Mouse (Mus musculus): ENCODE measurements at regions not wholly inside any gene's neighbourhood (a gene's known extent, or its start where the extent isn't known, plus 50 kb on each side); places are given as distances from the start of the nearest gene placed in this dataset.

GRCm38 (mm10) chr13:116243272-116243784 is 66.2 kb downstream of the Isl1 start:
- no peak overlapping the region for H3K4me3 ChIP-seq (ENCODE audit: control insufficient read depth in 1 of 2, insufficient read depth in 1 of 2, low read depth in 1 of 2, low read length in 2 of 2)
- no peaks in the 10 kb centered on the region for H3K27me3 ChIP-seq (ENCODE audit: control insufficient read depth, insufficient read depth, low read length)
- no peak overlapping the region for H3K4me2 ChIP-seq (ENCODE audit: low read length)
- H3K9me3 ChIP-seq (ENCODE audit: control insufficient read depth, low read length), result no peaks in the 10 kb centered on the region
- no peaks in the 10 kb centered on the region for H3K4me1 ChIP-seq (ENCODE audit: control insufficient read depth in 2 of 2, insufficient read depth in 2 of 2, low read length in 2 of 2)
- H3K36me3 ChIP-seq (ENCODE audit: control insufficient read depth, insufficient read depth, low read length), result no peaks in the 10 kb centered on the region
- no peak for ATAC-seq (ENCODE audit: insufficient number of reproducible peaks, insufficient read depth, low FRiP score, low read depth)
- 86% methylated on average over 11 of the region's 11 CpGs for WGBS
- H3K27ac ChIP-seq (replicated peaks in 1 of 2; ENCODE audit: control insufficient read depth in 1 of 2, insufficient read depth in 1 of 2, low read depth in 2 of 2, low read length in 2 of 2), result no peak overlapping the region
- H3K9ac ChIP-seq (ENCODE audit: low read length), result no peak overlapping the region

GRCm38 (mm10) chr13:116215101-116215500 is 94.4 kb downstream of the Isl1 start:
- Histone ChIP-seq H3K4me1 (ENCODE audit: control insufficient read depth in 2 of 2, insufficient read depth in 2 of 2, low read length in 2 of 2) (no peaks in the 10 kb centered on the region), H3K9me3 (ENCODE audit: control insufficient read depth, low read length) (no peaks in the 10 kb centered on the region), H3K4me2 (ENCODE audit: low read length) (no peak overlapping the region), H3K9ac (ENCODE audit: low read length) (no peak overlapping the region), H3K27ac (replicated peaks in 1 of 2; ENCODE audit: control insufficient read depth in 1 of 2, insufficient read depth in 1 of 2, low read depth in 2 of 2, low read length in 2 of 2) (no peak overlapping the region), H3K36me3 (ENCODE audit: control insufficient read depth, insufficient read depth, low read length) (no peaks in the 10 kb centered on the region), H3K27me3 (ENCODE audit: control insufficient read depth, insufficient read depth, low read length) (no peaks in the 10 kb centered on the region), H3K4me3 (ENCODE audit: control insufficient read depth in 1 of 2, insufficient read depth in 1 of 2, low read depth in 1 of 2, low read length in 2 of 2) (no peak overlapping the region)
- ATAC-seq (ENCODE audit: insufficient number of reproducible peaks, insufficient read depth, low FRiP score, low read depth), result no peak
- 37% methylated on average over 3 of the region's 3 CpGs for WGBS

GRCm38 (mm10) chr13:116213843-116214829 is 95.4 kb downstream of the Isl1 start:
- no peak overlapping the region for H3K27ac ChIP-seq (replicated peaks in 1 of 2; ENCODE audit: control insufficient read depth in 1 of 2, insufficient read depth in 1 of 2, low read depth in 2 of 2, low read length in 2 of 2)
- H3K36me3 ChIP-seq (ENCODE audit: control insufficient read depth, insufficient read depth, low read length), result no peaks in the 10 kb centered on the region
- H3K9ac ChIP-seq (ENCODE audit: low read length), result no peak overlapping the region
- ATAC-seq (ENCODE audit: insufficient number of reproducible peaks, insufficient read depth, low FRiP score, low read depth), result no peak
- no peaks in the 10 kb centered on the region for H3K27me3 ChIP-seq (ENCODE audit: control insufficient read depth, insufficient read depth, low read length)
- no peak overlapping the region for H3K4me3 ChIP-seq (ENCODE audit: control insufficient read depth in 1 of 2, insufficient read depth in 1 of 2, low read depth in 1 of 2, low read length in 2 of 2)
- no peak overlapping the region for H3K4me2 ChIP-seq (ENCODE audit: low read length)
- H3K4me1 ChIP-seq (ENCODE audit: control insufficient read depth in 2 of 2, insufficient read depth in 2 of 2, low read length in 2 of 2), result no peaks in the 10 kb centered on the region
- 40% methylated on average over 6 of the region's 6 CpGs for WGBS
- no peaks in the 10 kb centered on the region for H3K9me3 ChIP-seq (ENCODE audit: control insufficient read depth, low read length)

GRCm38 (mm10) chr13:116201177-116201920 is 108.1 kb downstream of the Isl1 start:
- peak overlapping the region; percentile 44 for H3K9ac ChIP-seq (ENCODE audit: low read length)
- peak overlapping the region; percentile 6 to 16; a peak in 3 of 4 replicates for H3K4me3 ChIP-seq (ENCODE audit: control insufficient read depth in 1 of 2, insufficient read depth in 1 of 2, low read depth in 1 of 2, low read length in 2 of 2)
- H3K27me3 ChIP-seq (ENCODE audit: control insufficient read depth, insufficient read depth, low read length), result no peaks in the 10 kb centered on the region
- no peak overlapping the region for H3K27ac ChIP-seq (replicated peaks in 1 of 2; ENCODE audit: control insufficient read depth in 1 of 2, insufficient read depth in 1 of 2, low read depth in 2 of 2, low read length in 2 of 2)
- peak overlapping the region; percentile 56 for H3K4me2 ChIP-seq (ENCODE audit: low read length)
- no peaks in the 10 kb centered on the region for H3K4me1 ChIP-seq (ENCODE audit: control insufficient read depth in 2 of 2, insufficient read depth in 2 of 2, low read length in 2 of 2)
- no peaks in the 10 kb centered on the region for H3K9me3 ChIP-seq (ENCODE audit: control insufficient read depth, low read length)
- no peaks in the 10 kb centered on the region for H3K36me3 ChIP-seq (ENCODE audit: control insufficient read depth, insufficient read depth, low read length)
- 5% methylated on average over 11 of the region's 11 CpGs for WGBS
- ATAC-seq (ENCODE audit: insufficient number of reproducible peaks, insufficient read depth, low FRiP score, low read depth), result no peak

GRCm38 (mm10) chr13:116187059-116187458 is 122.4 kb downstream of the Isl1 start:
- Histone ChIP-seq H3K36me3 (ENCODE audit: control insufficient read depth, insufficient read depth, low read length) (no peaks in the 10 kb centered on the region), H3K4me3 (ENCODE audit: control insufficient read depth in 1 of 2, insufficient read depth in 1 of 2, low read depth in 1 of 2, low read length in 2 of 2) (peak overlapping the region in 1 of 2 experiments; percentile 6; a peak in 2 of 4 replicates), H3K27ac (replicated peaks in 1 of 2; ENCODE audit: control insufficient read depth in 1 of 2, insufficient read depth in 1 of 2, low read depth in 2 of 2, low read length in 2 of 2) (no peak overlapping the region), H3K9me3 (ENCODE audit: control insufficient read depth, low read length) (no peaks in the 10 kb centered on the region), H3K4me1 (ENCODE audit: control insufficient read depth in 2 of 2, insufficient read depth in 2 of 2, low read length in 2 of 2) (peaks cover 2 to 10% of the 10 kb centered on the region in 2 experiments; a peak in 2 of 4 replicates), H3K9ac (ENCODE audit: low read length) (no peak overlapping the region), H3K27me3 (ENCODE audit: control insufficient read depth, insufficient read depth, low read length) (no peaks in the 10 kb centered on the region), H3K4me2 (ENCODE audit: low read length) (peak overlapping the region; percentile 51)
- WGBS, result 18% methylated on average over 7 of the region's 7 CpGs
- ATAC-seq (ENCODE audit: insufficient number of reproducible peaks, insufficient read depth, low FRiP score, low read depth), result no peak

GRCm38 (mm10) chr13:116177781-116178180 is 131.7 kb downstream of the Isl1 start:
- ATAC-seq (ENCODE audit: insufficient number of reproducible peaks, insufficient read depth, low FRiP score, low read depth), result no peak
- H3K27me3 ChIP-seq (ENCODE audit: control insufficient read depth, insufficient read depth, low read length), result no peaks in the 10 kb centered on the region
- H3K27ac ChIP-seq (replicated peaks in 1 of 2; ENCODE audit: control insufficient read depth in 1 of 2, insufficient read depth in 1 of 2, low read depth in 2 of 2, low read length in 2 of 2), result no peak overlapping the region
- H3K9me3 ChIP-seq (ENCODE audit: control insufficient read depth, low read length), result no peaks in the 10 kb centered on the region
- WGBS, result 85% methylated on average over 3 of the region's 3 CpGs
- no peak overlapping the region for H3K4me3 ChIP-seq (ENCODE audit: control insufficient read depth in 1 of 2, insufficient read depth in 1 of 2, low read depth in 1 of 2, low read length in 2 of 2)
- no peaks in the 10 kb centered on the region for H3K36me3 ChIP-seq (ENCODE audit: control insufficient read depth, insufficient read depth, low read length)
- no peaks in the 10 kb centered on the region for H3K4me1 ChIP-seq (ENCODE audit: control insufficient read depth in 2 of 2, insufficient read depth in 2 of 2, low read length in 2 of 2)
- H3K4me2 ChIP-seq (ENCODE audit: low read length), result no peak overlapping the region
- H3K9ac ChIP-seq (ENCODE audit: low read length), result no peak overlapping the region

- H3K4me3 ChIP-seq (ENCODE audit: control insufficient read depth in 1 of 2, insufficient read depth in 1 of 2, low read depth in 1 of 2, low read length in 2 of 2), result no peak overlapping the region
- H3K4me1 ChIP-seq (ENCODE audit: control insufficient read depth in 2 of 2, insufficient read depth in 2 of 2, low read length in 2 of 2), result no peaks in the 10 kb centered on the region
- H3K36me3 ChIP-seq (ENCODE audit: control insufficient read depth, insufficient read depth, low read length), result no peaks in the 10 kb centered on the region
- no peaks in the 10 kb centered on the region for H3K27me3 ChIP-seq (ENCODE audit: control insufficient read depth, insufficient read depth, low read length)
- no peak overlapping the region for H3K4me2 ChIP-seq (ENCODE audit: low read length)
- no peaks in the 10 kb centered on the region for H3K9me3 ChIP-seq (ENCODE audit: control insufficient read depth, low read length)
- no peak overlapping the region for H3K9ac ChIP-seq (ENCODE audit: low read length)
- WGBS, result 7% methylated on average over 3 of the region's 3 CpGs
- no peak overlapping the region for H3K27ac ChIP-seq (replicated peaks in 1 of 2; ENCODE audit: control insufficient read depth in 1 of 2, insufficient read depth in 1 of 2, low read depth in 2 of 2, low read length in 2 of 2)
- no peak for ATAC-seq (ENCODE audit: insufficient number of reproducible peaks, insufficient read depth, low FRiP score, low read depth)
Measured at GRCm38 (mm10) chr13:116174976-116175375, 134.5 kb downstream of the Isl1 start.

Data from heart, embryonic 14.5 days (tissue).